Mouse (Mus musculus): ENCODE measurements at regions not wholly inside any gene's neighbourhood (a gene's known extent, or its start where the extent isn't known, plus 50 kb on each side); places are given as distances from the start of the nearest gene placed in this dataset.
"Not testable (repeated sequence)": the region's sequence is repeated elsewhere in the genome, so short reads cannot be mapped to it uniquely, and the experiment has no call there.

- not testable (repeated sequence) for TF ChIP-seq POLR2A (IDR thresholded peaks at IDR 0.05; ENCODE audit: borderline replicate concordance, extremely low read depth, low read depth, low read length); CTCF (IDR thresholded peaks at IDR 0.05; ENCODE audit: insufficient read depth, low read length)
These were observed 119.0 kb downstream of the AI429214 start for GRCm38 (mm10) chr8:37112386-37112785.

All from lung, adult 2 months (tissue).